Mouse (Mus musculus) right cerebral cortex, adult 2 months (tissue): ENCODE measurements at regions not wholly inside any gene's neighbourhood (a gene's known extent, or its start where the extent isn't known, plus 50 kb on each side); places are given as distances from the start of the nearest gene placed in this dataset.

Experiments
- DNase-seq, 2 experiments: peaks; one replicate each; pipeline ENCODE4 v3.0.0; 2021 to 2022; ENCODE audit warnings: low spot score in 2 of 2

- DNase-seq, result peak in 1 of 2 experiments; percentile 37
Observed at GRCm38 (mm10) chr3:54993761-54994160, 61.5 kb downstream of the Ccna1 start.

DNA sequence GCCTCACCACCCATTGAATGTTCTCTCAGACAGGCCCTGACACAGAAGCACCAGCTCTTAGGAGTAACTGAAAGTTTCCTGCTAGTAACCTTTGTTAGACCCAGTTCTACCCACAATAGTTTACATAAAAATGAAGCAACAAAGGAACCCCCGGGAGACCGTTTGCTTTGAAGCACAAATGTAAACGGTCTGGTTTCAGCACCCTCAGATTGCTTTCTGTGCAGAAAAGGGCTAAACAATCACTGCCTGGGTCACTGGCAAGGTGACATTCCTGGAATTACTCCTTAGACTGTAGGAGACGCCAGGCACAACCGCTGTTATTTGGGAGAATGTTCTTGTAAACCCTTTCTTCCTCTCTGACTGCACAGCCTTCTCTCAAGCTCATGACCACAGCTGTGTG lies 65.2 kb downstream of the Ccna1 start:
- DNase-seq, result no peak

- DNase-seq, result peak; percentile 42 to 62
Observed at GRCm38 (mm10) chr3:54989358-54989757, 65.9 kb downstream of the Ccna1 start.

- DNase-seq, result no peak
Observed at GRCm38 (mm10) chr3:54981488-54981887, 65.8 kb upstream of the Sertm1 start.

DNA sequence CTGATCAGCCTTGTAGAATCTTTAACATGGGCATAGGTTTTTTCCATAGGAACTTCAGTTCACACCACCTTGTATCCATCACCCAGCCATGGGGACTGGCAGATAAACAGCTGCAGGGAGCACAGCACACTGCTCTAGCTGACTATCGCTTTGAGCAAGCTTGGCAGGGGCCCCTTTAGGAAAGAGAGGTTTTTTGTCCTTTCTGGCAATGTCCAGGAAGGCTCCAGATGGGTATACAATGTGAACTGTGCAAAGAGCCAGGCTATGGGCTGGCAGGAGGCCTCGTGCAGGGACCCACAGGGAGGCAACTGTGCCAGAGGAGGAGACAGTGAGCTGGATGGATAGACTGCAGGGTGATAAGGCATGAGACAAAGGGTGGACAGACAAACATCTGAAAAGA lies 64.6 kb upstream of the Sertm1 start:
- no peak for DNase-seq

- no peak for DNase-seq
Observed at GRCm38 (mm10) chr3:54965512-54965911, 49.8 kb upstream of the Sertm1 start.
